Mouse (Mus musculus): ENCODE measurements at regions not wholly inside any gene's neighbourhood (a gene's known extent, or its start where the extent isn't known, plus 50 kb on each side); places are given as distances from the start of the nearest gene placed in this dataset.

GRCm38 (mm10) chr17:79498321-79498720, 113.3 kb upstream of the Rmdn2 start:
- DNase-seq (ENCODE audit: low read depth): no peak

GRCm38 (mm10) chr17:79501031-79501474, 110.6 kb upstream of the Rmdn2 start:
- DNase-seq (ENCODE audit: low read depth): no peak

- no peak for DNase-seq (ENCODE audit: low read depth)
Observed at GRCm38 (mm10) chr17:79501926-79502325, 109.7 kb upstream of the Rmdn2 start.

- DNase-seq (ENCODE audit: low read depth): no peak
Observed at GRCm38 (mm10) chr17:79503037-79503436, 108.6 kb upstream of the Rmdn2 start.

- DNase-seq (ENCODE audit: low read depth): no peak
Observed at GRCm38 (mm10) chr17:79504209-79504608, 107.5 kb upstream of the Rmdn2 start.

GRCm38 (mm10) chr17:79505565-79505964, 106.1 kb upstream of the Rmdn2 start:
- no peak for DNase-seq (ENCODE audit: low read depth)

GRCm38 (mm10) chr17:79509281-79509680, 102.4 kb upstream of the Rmdn2 start:
- DNase-seq (ENCODE audit: low read depth): no peak

- no peak for DNase-seq (ENCODE audit: low read depth)
Observed at GRCm38 (mm10) chr17:79509957-79510710, 101.5 kb upstream of the Rmdn2 start.

GRCm38 (mm10) chr17:79511218-79511617, 100.4 kb upstream of the Rmdn2 start:
- DNase-seq (ENCODE audit: low read depth): no peak

GRCm38 (mm10) chr17:79514076-79514475, 97.6 kb upstream of the Rmdn2 start:
- DNase-seq (ENCODE audit: low read depth): no peak

- DNase-seq (ENCODE audit: low read depth): no peak
Observed at GRCm38 (mm10) chr17:79518185-79518584, 93.5 kb upstream of the Rmdn2 start.

GRCm38 (mm10) chr17:79518696-79519095, 93.0 kb upstream of the Rmdn2 start:
- DNase-seq (ENCODE audit: low read depth): no peak

- DNase-seq (ENCODE audit: low read depth): no peak
Observed at GRCm38 (mm10) chr17:79519356-79519755, 92.3 kb upstream of the Rmdn2 start.

GRCm38 (mm10) chr17:79520283-79520682, 91.4 kb upstream of the Rmdn2 start:
- DNase-seq (ENCODE audit: low read depth): no peak

- no peak for DNase-seq (ENCODE audit: low read depth)
Observed at GRCm38 (mm10) chr17:79521691-79522090, 90.0 kb upstream of the Rmdn2 start.

GRCm38 (mm10) chr17:79523230-79523629, 88.4 kb upstream of the Rmdn2 start:
- DNase-seq (ENCODE audit: low read depth): no peak

GRCm38 (mm10) chr17:79527391-79527790, 84.3 kb upstream of the Rmdn2 start:
- no peak for DNase-seq (ENCODE audit: low read depth)

GRCm38 (mm10) chr17:79536549-79536948, 75.1 kb upstream of the Rmdn2 start:
- no peak for DNase-seq (ENCODE audit: low read depth)

GRCm38 (mm10) chr17:79538789-79539188, 72.9 kb upstream of the Rmdn2 start:
- no peak for DNase-seq (ENCODE audit: low read depth)

GRCm38 (mm10) chr17:79540038-79540437, 71.6 kb upstream of the Rmdn2 start:
- no peak for DNase-seq (ENCODE audit: low read depth)

- DNase-seq (ENCODE audit: low read depth): no peak
Observed at GRCm38 (mm10) chr17:79540511-79540910, 71.2 kb upstream of the Rmdn2 start.

GRCm38 (mm10) chr17:79543907-79544522, 67.6 kb upstream of the Rmdn2 start:
- DNase-seq (ENCODE audit: low read depth): peak; percentile 58

- no peak for DNase-seq (ENCODE audit: low read depth)
Observed at GRCm38 (mm10) chr17:79545878-79546277, 65.8 kb upstream of the Rmdn2 start.

- DNase-seq (ENCODE audit: low read depth): no peak
Observed at GRCm38 (mm10) chr17:79547075-79547474, 64.6 kb upstream of the Rmdn2 start.
